Mouse (Mus musculus): ENCODE data around the gene Setd1a. TPM values are rescaled to one million over a fixed set of nuclear protein-coding genes. Genes with fewer than 3 reads are reported as not detected.

The Setd1a gene
- polyA plus RNA-seq, 1 experiment: 33.8 TPM

GRCm38 (mm10) chr7:127785308-127785707 is 8.8 kb downstream of the Setd1a start, which contains the start of gene Gm49388:
TSS of gene Gm49388 (plus strand) at chr7:127785608.
- no peaks in the 10 kb centered on the region for H3K4me1 ChIP-seq (ENCODE audit: control insufficient read depth, insufficient read depth, low read length)
- H3K27ac ChIP-seq (ENCODE audit: insufficient read depth, low read length): no peak within 1 kb of the TSS
- no peak within 1 kb of the TSS for H3K4me3 ChIP-seq (ENCODE audit: insufficient read depth, low read length)
- no peak for TF ChIP-seq POLR2A (IDR thresholded peaks at IDR 0.05; ENCODE audit: low read depth, low read length)
- no peak for TF ChIP-seq CTCF (IDR thresholded peaks at IDR 0.05; ENCODE audit: borderline replicate concordance, insufficient read depth, low read length)

GRCm38 (mm10) chr7:127797076-127797845 is 20.8 kb downstream of the Setd1a start:
- Histone ChIP-seq H3K4me3 (ENCODE audit: insufficient read depth, low read length) (no peak overlapping the region), H3K4me1 (ENCODE audit: control insufficient read depth, insufficient read depth, low read length) (no peaks in the 10 kb centered on the region), H3K27ac (ENCODE audit: insufficient read depth, low read length) (no peak overlapping the region)
- no peak for TF ChIP-seq POLR2A (IDR thresholded peaks at IDR 0.05; ENCODE audit: low read depth, low read length)
- TF ChIP-seq CTCF (IDR thresholded peaks at IDR 0.05; ENCODE audit: borderline replicate concordance, insufficient read depth, low read length): no peak

GRCm38 (mm10) chr7:127798591-127798990 is 22.1 kb downstream of the Setd1a start:
- Histone ChIP-seq H3K4me1 (ENCODE audit: control insufficient read depth, insufficient read depth, low read length) (no peaks in the 10 kb centered on the region), H3K4me3 (ENCODE audit: insufficient read depth, low read length) (no peak overlapping the region), H3K27ac (ENCODE audit: insufficient read depth, low read length) (no peak overlapping the region)
- TF ChIP-seq CTCF (IDR thresholded peaks at IDR 0.05; ENCODE audit: borderline replicate concordance, insufficient read depth, low read length) (no peak), POLR2A (IDR thresholded peaks at IDR 0.05; ENCODE audit: low read depth, low read length) (no peak)

- Histone ChIP-seq H3K4me1 (ENCODE audit: control insufficient read depth, insufficient read depth, low read length) (no peaks in the 10 kb centered on the region), H3K4me3 (ENCODE audit: insufficient read depth, low read length) (no peak overlapping the region), H3K27ac (ENCODE audit: insufficient read depth, low read length) (no peak overlapping the region)
- TF ChIP-seq POLR2A (IDR thresholded peaks at IDR 0.05; ENCODE audit: low read depth, low read length) (no peak), CTCF (IDR thresholded peaks at IDR 0.05; ENCODE audit: borderline replicate concordance, insufficient read depth, low read length) (no peak)
Measured at GRCm38 (mm10) chr7:127799211-127799610, 22.7 kb downstream of the Setd1a start.

- H3K4me3 ChIP-seq (ENCODE audit: insufficient read depth, low read length): no peak overlapping the region
- no peaks in the 10 kb centered on the region for H3K4me1 ChIP-seq (ENCODE audit: control insufficient read depth, insufficient read depth, low read length)
- H3K27ac ChIP-seq (ENCODE audit: insufficient read depth, low read length): no peak overlapping the region
- TF ChIP-seq CTCF (IDR thresholded peaks at IDR 0.05; ENCODE audit: borderline replicate concordance, insufficient read depth, low read length) (no peak), POLR2A (IDR thresholded peaks at IDR 0.05; ENCODE audit: low read depth, low read length) (no peak)
Measured at GRCm38 (mm10) chr7:127799738-127800137, 23.3 kb downstream of the Setd1a start.

- Histone ChIP-seq H3K4me3 (ENCODE audit: insufficient read depth, low read length) (no peak within 1 kb of the TSS), H3K4me1 (ENCODE audit: control insufficient read depth, insufficient read depth, low read length) (no peaks in the 10 kb centered on the region), H3K27ac (ENCODE audit: insufficient read depth, low read length) (no peak within 1 kb of the TSS)
- TF ChIP-seq POLR2A (IDR thresholded peaks at IDR 0.05; ENCODE audit: low read depth, low read length) (peak; percentile 73), CTCF (IDR thresholded peaks at IDR 0.05; ENCODE audit: borderline replicate concordance, insufficient read depth, low read length) (peak; percentile 47; the same call in 1 of the 2 replicates)
Measured at GRCm38 (mm10) chr7:127800435-127801009, 24.1 kb downstream of the Setd1a start, which contains the start of gene Hsd3b7. TSS of gene Hsd3b7 (plus strand) at chr7:127800604.

GRCm38 (mm10) chr7:127801010-127801621 is 24.6 kb downstream of the Setd1a start:
- Histone ChIP-seq H3K27ac (ENCODE audit: insufficient read depth, low read length) (no peak overlapping the region), H3K4me3 (ENCODE audit: insufficient read depth, low read length) (no peak overlapping the region), H3K4me1 (ENCODE audit: control insufficient read depth, insufficient read depth, low read length) (no peaks in the 10 kb centered on the region)
- no peak for TF ChIP-seq POLR2A (IDR thresholded peaks at IDR 0.05; ENCODE audit: low read depth, low read length)
- TF ChIP-seq CTCF (IDR thresholded peaks at IDR 0.05; ENCODE audit: borderline replicate concordance, insufficient read depth, low read length): no peak

- H3K4me1 ChIP-seq (ENCODE audit: control insufficient read depth, insufficient read depth, low read length): no peaks in the 10 kb centered on the region
- H3K27ac ChIP-seq (ENCODE audit: insufficient read depth, low read length): no peak overlapping the region
- no peak overlapping the region for H3K4me3 ChIP-seq (ENCODE audit: insufficient read depth, low read length)
- TF ChIP-seq CTCF (IDR thresholded peaks at IDR 0.05; ENCODE audit: borderline replicate concordance, insufficient read depth, low read length) (no peak), POLR2A (IDR thresholded peaks at IDR 0.05; ENCODE audit: low read depth, low read length) (no peak)
Measured at GRCm38 (mm10) chr7:127802313-127802712, 25.8 kb downstream of the Setd1a start.

- H3K4me3 ChIP-seq (ENCODE audit: insufficient read depth, low read length): no peak overlapping the region
- H3K27ac ChIP-seq (ENCODE audit: insufficient read depth, low read length): no peak overlapping the region
- TF ChIP-seq CTCF (IDR thresholded peaks at IDR 0.05; ENCODE audit: borderline replicate concordance, insufficient read depth, low read length) (no peak), POLR2A (IDR thresholded peaks at IDR 0.05; ENCODE audit: low read depth, low read length) (no peak)
- H3K4me1 ChIP-seq (ENCODE audit: control insufficient read depth, insufficient read depth, low read length): no peaks in the 10 kb centered on the region
Measured at GRCm38 (mm10) chr7:127808821-127809220, 32.4 kb downstream of the Setd1a start.

- Histone ChIP-seq H3K4me3 (ENCODE audit: insufficient read depth, low read length) (no peak overlapping the region), H3K27ac (ENCODE audit: insufficient read depth, low read length) (no peak overlapping the region), H3K4me1 (ENCODE audit: control insufficient read depth, insufficient read depth, low read length) (no peaks in the 10 kb centered on the region)
- no peak for TF ChIP-seq POLR2A (IDR thresholded peaks at IDR 0.05; ENCODE audit: low read depth, low read length)
- no peak for TF ChIP-seq CTCF (IDR thresholded peaks at IDR 0.05; ENCODE audit: borderline replicate concordance, insufficient read depth, low read length)
Measured at GRCm38 (mm10) chr7:127809846-127810245, 33.4 kb downstream of the Setd1a start.
